Mouse (Mus musculus) small intestine, adult 2 months (tissue): ENCODE results near the gene Stim2.

Source experiments
- CTCF ChIP-seq: fragments of 200-500 bp; IDR thresholded peaks from 2 replicates; pipeline ENCODE4 v1.5.1; 2012; ENCODE audit warnings: low read depth, mild to moderate bottlenecking, control low read depth, inconsistent platforms, low read length, moderate library complexity, mixed read lengths; ENCODE audit not compliant: insufficient replicate concordance, insufficient read length; ENCODE audit errors: extremely low read depth
- POLR2A ChIP-seq: fragments of 200-500 bp; IDR thresholded peaks from 2 replicates; pipeline ENCODE4 v1.6.1; 2012; ENCODE audit warnings: low read depth, mild to moderate bottlenecking, control low read depth, inconsistent platforms, low read length, moderate library complexity

- no peak for TF ChIP-seq CTCF
- TF ChIP-seq POLR2A: no peak
Observed at GRCm38 (mm10) chr5:54100916-54101315, 102.6 kb downstream of the Stim2 start.
